Mouse (Mus musculus) Patski (cell line): Measurements from ENCODE around the gene C2cd3. TPM values are rescaled to one million over a fixed set of nuclear protein-coding genes. Genes with fewer than 3 reads are reported as not detected.

Experiments
- ATAC-seq: fragments of 100-300 bp; one replicate; pipeline ENCODE4 v1.8.0; 2021
- CTCF ChIA-PET: fragments of 350-600 bp; sonication (Branson Sonifier 250); formaldehyde crosslinking; loops from one replicate; lab custom pipeline; 2022; ENCODE audit warnings: inconsistent platforms; lab: Charles Lee
- POLR2A ChIA-PET: fragments of 350-600 bp; sonication (Branson Sonifier 250); formaldehyde crosslinking; loops from one replicate; lab custom pipeline; 2022; ENCODE audit warnings: antibody characterized with exemption, inconsistent platforms; lab: Charles Lee
- DNase-seq: peaks from one replicate; pipeline ENCODE4 v3.0.0-alpha.2; 2011; ENCODE audit warnings: low read depth, low spot score
- H3K27me3 ChIP-seq: fragments of 371-371 bp; one replicate; pipeline ENCODE4 v1.5.1; 2021
- CTCF ChIP-seq: fragments of 100-300 bp; IDR thresholded peaks from one replicate; pipeline ENCODE4 v1.5.1; 2021
- in situ Hi-C: fragments of 300-500 bp; cut with MboI; formaldehyde crosslinking; loops from 3 replicates; pipeline ENCODE4 v1.11.1; 2018; ENCODE audit warnings: low pct_unique_long_range_greater_than_20kb, mixed read lengths
- polyA plus RNA-seq: library from polyadenylated mRNA; unstranded; gene quantifications from one replicate; pipeline ENCODE4 v1.2.3, GENCODE M21; 2021

C2cd3 gene
- polyA plus RNA-seq, 1 experiment from 2014 or later = 27.0 TPM

- no peaks in the 10 kb centered on the region for H3K27me3 ChIP-seq
- CTCF ChIA-PET = no interaction called here
- in situ Hi-C loops = no loop called here
- DNase-seq (no peak), ATAC-seq (no peak)
- no peak for TF ChIP-seq CTCF
- POLR2A ChIA-PET = no interaction called here
Observed at GRCm38 (mm10) chr7:100503076-100503475, 131.0 kb downstream of the C2cd3 start.

DNA sequence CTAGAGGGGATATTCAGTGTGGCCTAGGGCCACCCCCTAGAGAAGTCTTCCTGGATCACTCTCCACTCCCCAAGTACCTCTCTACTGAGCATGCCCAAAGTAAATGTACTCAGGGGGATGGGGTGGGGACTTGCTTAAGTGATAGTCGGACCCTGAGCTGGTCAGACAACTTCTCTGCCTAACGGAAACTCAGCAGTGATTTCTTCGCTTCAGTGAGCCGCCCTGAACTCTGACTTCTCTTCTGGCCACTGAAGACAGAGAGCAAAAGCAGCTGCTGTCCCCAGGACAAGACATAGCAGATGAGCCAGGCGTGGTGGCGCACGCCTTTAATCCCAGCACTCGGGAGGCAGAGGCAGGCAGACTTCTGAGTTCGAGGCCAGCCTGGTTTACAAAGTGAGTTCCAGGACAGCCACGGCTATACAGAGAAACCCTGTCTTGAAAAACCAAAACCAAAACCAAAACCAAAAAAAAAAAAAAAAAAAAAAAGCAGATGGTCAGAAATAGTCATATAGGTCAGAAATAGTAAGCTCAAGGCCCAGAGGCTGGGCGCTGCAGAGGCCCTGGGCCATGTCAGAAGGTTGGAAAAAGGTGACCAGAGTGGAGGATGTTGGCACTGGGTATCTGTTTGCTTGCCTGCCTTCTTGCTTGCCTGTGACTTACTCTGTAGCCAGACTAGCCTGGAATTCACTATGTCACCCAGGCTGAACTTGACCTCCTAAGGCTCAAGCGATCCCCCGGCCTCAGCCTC lies 132.9 kb downstream of the C2cd3 start:
- ChIA-PET POLR2A (no interaction called here), CTCF (no interaction called here)
- H3K27me3 ChIP-seq = no peaks in the 10 kb centered on the region
- no peak for DNase-seq
- TF ChIP-seq CTCF = no peak
- no peak for ATAC-seq
- in situ Hi-C loops = no loop called here

DNA sequence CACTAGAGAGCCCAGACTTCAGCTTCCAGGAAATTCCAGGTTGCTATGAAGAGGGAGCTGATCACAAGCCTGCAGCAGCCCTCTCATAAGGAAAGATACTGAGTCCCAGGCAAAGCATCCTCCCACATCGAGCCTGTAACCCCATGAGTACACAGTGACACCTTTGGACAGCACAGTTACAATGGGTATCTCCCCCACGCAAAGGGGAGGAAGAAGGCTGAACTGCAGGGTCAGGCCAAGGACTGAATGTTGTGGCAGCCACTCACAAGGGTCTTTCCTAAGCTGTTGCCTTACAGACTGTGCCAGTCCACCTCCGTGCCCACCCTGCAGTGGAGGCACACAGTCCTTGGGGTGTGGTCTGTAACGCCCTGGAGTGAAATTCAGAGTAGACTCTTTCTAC lies 134.5 kb downstream of the C2cd3 start:
- no peaks in the 10 kb centered on the region for H3K27me3 ChIP-seq
- ATAC-seq (no peak), DNase-seq (no peak)
- POLR2A ChIA-PET = interaction anchor here (0.7 kb wide), 2 partner anchors 22 to 78 kb away, joined by 3 read pairs; no protein-coding TSS in a partner anchor
- TF ChIP-seq CTCF = no peak
- in situ Hi-C loops = no loop called here
- CTCF ChIA-PET = interaction anchor here (1.0 kb wide), 1 partner anchor 12 kb away, joined by 3 read pairs; no protein-coding TSS in a partner anchor

DNA sequence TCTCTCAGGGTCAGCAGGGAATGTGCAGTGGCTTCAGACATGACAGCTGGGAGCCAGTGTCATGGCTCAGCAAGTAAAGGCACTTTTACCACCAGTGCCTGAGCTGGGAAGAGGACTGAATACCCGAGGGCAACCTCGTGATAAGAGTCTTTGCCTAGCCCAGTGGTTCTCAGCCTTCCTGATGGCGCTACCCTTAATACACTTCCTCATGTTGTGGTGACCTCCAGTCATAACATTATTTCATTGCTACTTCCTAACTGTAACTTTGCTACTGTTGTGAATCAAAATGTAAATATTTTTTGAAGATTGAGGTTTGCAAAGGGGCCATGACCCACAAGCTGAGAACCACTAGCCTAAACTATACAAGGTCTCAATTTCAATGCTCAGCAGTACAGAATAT lies 136.6 kb downstream of the C2cd3 start:
- no peak for ATAC-seq
- DNase-seq = no peak
- POLR2A ChIA-PET = no interaction called here
- peaks cover 4% of the 10 kb centered on the region for H3K27me3 ChIP-seq
- in situ Hi-C loops = no loop called here
- TF ChIP-seq CTCF = no peak
- CTCF ChIA-PET = no interaction called here

DNA sequence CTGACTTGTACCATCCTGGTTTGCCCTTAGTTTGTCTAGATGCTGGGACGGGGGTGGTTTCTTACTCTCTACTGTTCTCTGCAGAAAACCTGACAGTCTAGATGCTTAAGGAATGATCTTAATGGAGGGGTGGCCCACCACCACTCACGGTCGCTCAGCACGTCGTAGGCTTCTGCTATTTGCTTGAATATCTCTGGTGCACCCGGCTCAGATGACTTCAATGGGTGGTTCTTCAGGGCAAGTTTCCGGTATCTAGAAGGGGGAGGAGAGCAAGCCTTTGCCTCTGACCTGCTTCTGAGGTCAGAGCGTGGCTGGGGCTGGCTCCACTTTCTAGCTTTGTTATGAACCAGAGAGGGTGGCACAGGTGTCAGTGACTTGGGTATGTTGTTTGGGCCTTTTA lies 139.6 kb downstream of the C2cd3 start:
- H3K27me3 ChIP-seq = peaks cover 4% of the 10 kb centered on the region
- ChIA-PET CTCF (interaction anchor here (1.0 kb wide), 1 partner anchor 152 kb away, joined by 3 read pairs; no protein-coding TSS in a partner anchor), POLR2A (no interaction called here)
- no peak for DNase-seq
- in situ Hi-C loops = no loop called here
- no peak for ATAC-seq
- no peak for TF ChIP-seq CTCF

DNA sequence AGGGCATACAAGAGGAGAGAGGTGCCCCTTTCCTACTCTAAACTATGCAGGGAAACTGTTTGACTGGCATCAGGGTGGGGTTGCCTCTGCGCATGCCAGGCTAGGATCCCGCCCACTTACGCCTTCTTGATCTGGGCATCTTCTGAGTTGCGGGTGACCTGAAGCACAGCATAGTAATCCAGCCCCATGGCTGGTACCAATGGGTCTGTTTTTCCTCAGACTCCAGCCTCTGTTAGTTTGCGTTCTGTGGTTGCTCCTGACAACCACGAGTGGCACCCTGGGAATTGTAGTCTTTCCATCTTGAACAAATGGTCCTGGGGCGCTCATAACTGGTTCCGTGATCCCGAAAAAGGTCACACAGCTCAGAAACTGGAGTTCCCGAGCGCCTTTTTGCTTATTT lies 142.5 kb downstream of the C2cd3 start, which contains the start of gene Dnajb13:
Gene Dnajb13, minus strand, starts transcription at position 388 of the 400 bp plus-strand sequence.
- CTCF ChIA-PET = no interaction called here
- DNase-seq (no peak), ATAC-seq (no peak)
- POLR2A ChIA-PET = no interaction called here
- in situ Hi-C loops = no loop called here
- H3K27me3 ChIP-seq = peaks cover 7% of the 10 kb centered on the region
- TF ChIP-seq CTCF = no peak

Other genes starting within 250 kb of the C2cd3 start
- 5.1 TPM for gene Lipt2, start 213.0 kb upstream of the C2cd3 start, polyA plus RNA-seq
- not detected for gene Kcne3, start 195.7 kb upstream of the C2cd3 start, polyA plus RNA-seq
- gene Pgm2l1, start 144.8 kb upstream of the C2cd3 start, polyA plus RNA-seq = 0.76 TPM
- 0.09 TPM for gene P4ha3, start 86.7 kb upstream of the C2cd3 start, polyA plus RNA-seq
- gene Ppme1, start 74 bp downstream of the C2cd3 start, polyA plus RNA-seq = 60.3 TPM
- gene Ucp3, start 100.8 kb downstream of the C2cd3 start, polyA plus RNA-seq = 0.06 TPM
- gene Ucp2, start 121.1 kb downstream of the C2cd3 start, polyA plus RNA-seq = 47.7 TPM
- gene Dnajb13, start 142.7 kb downstream of the C2cd3 start, polyA plus RNA-seq = 0.05 TPM
- 12.6 TPM for gene Coa4, start 164.8 kb downstream of the C2cd3 start, polyA plus RNA-seq
- 93.1 TPM for gene Rab6a, start 235.2 kb downstream of the C2cd3 start, polyA plus RNA-seq
- gene Mrpl48, start 236.1 kb downstream of the C2cd3 start, polyA plus RNA-seq = 25.3 TPM